Mouse (Mus musculus) lung, postnatal 14 days (tissue): Measurements from ENCODE around the gene Cenpm.

Experiments used
- DNase-seq: peaks from one replicate; pipeline ENCODE4 v3.0.0; 2021

Cenpm gene

DNA sequence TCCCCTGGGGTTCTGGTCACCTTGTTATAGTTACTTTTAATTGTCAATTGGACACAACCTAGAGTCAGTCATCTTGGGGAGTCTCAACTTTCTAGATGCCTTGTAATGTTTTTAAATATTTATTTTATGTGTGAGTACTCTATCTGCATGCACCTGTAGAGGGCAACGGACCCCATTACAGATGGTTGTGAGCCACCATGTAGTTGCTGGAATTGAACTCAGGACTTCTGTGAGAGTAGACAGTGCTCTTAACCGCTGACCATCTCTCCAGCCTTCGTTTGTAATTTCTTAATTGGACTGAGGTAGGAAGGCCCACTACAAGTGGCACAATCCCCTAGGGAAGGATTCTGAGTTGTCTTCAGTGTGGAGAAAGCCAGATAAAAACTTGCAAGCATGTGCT, 1.2 kb downstream of the Cenpm start:
- DNase-seq: no peak

DNA sequence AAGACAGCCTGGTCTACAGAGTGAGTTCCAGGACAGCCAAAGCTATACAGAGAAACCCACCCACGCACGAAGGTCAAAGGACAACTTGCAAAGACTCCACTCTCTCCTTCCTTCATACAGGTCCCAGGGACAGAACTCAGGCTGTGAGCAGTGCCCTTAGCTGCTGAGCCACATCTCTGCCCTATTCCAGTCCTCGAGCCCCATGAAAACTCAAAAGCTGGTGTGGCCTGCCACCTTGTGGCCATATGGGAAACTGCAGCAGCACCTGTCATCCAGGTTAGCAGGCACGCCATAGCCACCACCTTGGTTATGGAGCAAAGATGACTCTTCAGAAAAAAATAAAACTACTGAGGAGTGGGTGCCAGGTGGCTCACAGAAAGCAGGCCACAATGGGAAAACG, 8.0 kb downstream of the Cenpm start:
- peak; percentile 84 for DNase-seq

DNA sequence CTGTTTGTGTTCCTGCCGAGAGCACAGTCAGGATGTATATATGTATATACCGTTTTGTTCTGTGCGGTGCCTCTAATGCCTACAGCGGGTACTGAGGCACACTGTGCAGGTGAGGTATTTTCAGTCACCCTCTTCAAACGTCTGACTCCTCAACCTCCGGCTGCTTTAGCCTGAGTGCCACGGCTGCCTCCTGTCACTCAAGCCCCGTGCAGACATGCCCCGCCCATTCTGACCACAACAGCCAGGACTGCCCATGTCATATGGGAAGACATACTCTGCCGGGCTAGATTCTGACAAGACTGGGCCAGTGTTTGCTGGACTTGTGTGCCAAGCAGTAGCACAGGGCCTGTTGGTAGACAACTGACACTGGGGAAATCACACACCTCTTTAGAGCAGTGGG, 8.9 kb downstream of the Cenpm start:
- DNase-seq: no peak

DNA sequence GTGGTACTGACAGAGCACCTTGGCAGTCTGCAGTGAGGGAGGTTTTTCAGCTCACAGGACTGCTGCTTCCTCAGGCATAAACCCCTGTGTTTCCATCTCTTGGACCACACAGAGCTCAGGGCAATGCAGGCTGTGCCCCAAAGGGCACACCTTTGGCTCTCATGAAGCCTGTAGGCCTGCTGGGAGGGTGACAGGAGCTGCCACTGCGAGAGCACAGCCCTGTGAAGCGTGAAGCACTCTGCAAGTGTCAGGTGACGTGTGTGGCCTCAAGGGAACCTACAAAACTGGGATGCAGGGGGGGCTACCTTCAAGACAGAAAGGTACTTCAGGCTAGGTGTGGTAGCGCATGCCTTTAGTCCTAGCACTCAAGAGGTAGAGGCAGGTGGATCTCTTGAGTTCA, 11.9 kb downstream of the Cenpm start:
- no peak for DNase-seq

DNA sequence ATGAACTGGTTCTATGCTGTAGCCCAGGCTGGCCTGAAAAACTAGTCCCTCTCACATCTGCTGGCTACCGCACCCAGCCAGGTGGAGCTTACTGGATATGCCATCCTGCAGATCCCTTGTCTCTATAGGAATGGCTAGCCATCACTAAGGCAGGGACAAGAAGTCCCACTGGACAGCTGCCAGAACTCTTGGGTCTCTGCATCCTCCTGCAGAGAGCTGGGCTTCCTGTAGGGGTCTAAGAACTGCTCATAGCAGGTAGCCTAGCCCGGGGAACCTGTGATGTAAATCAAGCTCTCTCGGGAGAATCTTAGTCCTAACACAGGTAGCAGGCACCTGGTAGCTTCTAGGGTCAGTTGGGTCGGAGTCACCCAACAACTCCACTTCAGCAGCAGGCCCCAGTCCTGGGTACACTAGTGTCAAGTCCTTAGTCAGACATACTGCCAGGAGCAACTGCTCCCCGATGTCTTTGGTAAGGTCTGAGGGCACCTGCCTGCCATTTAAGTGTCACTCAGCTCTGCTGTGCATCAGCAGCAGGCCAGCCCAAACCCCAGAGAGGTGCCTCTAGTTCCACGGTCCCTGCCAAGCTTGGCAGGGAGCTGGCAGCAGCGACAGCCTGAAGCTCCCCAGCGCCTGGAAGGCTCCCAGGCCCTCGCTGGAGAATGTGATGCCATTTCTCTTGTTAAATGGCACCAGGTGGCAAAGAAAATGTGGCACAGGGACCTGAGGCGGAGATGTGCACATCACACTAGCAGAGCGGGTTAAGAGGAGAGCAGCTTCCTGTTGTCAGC, 12.8 kb downstream of the Cenpm start:
- no peak for DNase-seq

DNA sequence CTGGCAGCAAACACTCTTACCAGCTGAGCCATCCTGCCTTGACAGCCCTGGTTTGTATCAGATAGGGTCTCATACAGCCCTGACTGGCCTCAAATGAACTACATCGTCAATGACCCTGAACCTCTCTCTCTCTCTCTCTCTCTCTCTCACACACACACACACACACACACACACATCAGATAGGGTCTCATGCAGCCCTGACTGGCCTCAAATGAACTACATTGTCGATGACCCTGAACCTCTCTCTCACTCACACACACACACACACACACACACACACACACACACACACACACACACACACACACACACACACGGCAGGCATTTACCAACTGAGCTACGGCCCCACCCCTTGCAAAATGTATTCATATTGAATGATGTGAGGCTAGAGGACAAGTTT, 13.4 kb downstream of the Cenpm start:
- no peak for DNase-seq

DNA sequence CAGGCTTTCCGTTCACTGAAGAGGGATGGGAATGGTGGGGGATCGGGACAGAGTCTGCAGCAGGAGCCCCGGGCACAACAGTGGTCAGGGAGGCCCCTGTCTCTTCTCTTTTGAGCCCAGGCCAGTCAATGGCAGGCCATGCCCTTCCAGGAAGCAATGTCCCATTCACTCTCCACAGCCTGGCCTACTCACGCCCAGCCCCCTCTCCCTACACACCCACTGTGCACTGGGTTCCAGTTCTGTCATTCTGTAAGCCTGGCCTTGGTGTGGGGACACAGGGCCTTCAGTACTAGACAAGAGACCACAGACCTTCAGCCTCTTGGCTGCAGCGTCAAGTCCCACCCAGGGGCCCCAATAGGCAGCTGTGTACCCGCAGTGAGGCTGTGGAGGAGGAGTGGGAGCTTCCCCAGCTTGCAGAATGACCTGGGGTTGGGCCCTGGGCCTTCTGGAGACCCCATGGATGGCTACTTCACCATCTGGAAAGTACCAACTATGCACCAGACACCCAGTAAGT, 14.4 kb downstream of the Cenpm start:
- no peak for DNase-seq

DNA sequence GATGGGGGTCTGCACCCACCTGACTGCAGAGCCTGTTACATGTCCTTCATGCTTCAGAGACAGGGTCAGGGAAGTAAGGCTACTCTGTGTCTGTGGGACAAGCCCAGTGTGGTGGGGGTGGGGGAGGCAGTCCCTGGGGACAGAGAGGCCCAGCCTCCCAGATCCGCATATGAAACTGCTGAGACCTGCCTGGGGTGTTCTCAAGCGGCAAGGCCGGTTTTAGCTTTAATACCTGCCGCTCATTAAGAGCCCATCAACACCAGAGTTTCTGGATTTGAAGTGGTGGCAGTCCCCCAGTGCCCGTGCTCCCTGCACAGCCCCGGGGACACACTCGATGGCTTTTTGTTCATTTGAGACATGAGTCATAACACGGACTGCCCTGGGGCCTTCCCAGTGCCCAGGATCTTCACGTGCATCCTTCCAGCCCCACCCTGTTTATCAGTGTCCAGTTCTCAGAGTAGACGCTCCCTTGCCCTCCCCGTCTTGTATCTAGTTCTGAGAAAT, 15.0 kb downstream of the Cenpm start:
- DNase-seq: no peak

DNA sequence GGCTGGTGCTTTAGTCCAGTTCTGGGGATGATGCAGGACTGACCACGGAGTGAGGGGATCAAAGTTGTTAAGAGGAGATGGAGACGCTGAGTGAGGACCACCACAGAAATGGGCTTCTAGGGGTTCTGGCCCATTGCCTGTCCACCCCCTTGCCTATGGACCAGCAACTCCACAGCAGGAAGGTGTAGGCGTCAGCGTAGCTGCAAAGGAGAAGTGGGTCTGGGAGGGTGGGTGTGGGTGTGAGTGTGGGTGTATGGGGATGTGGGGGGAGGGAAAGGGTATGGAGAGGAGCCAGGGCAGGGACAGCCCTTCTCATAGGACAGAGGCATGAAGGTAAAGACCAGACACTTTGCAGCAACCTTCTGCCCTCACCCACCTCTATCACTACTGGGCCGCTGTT, 18.8 kb downstream of the Cenpm start:
- DNase-seq: no peak

DNA sequence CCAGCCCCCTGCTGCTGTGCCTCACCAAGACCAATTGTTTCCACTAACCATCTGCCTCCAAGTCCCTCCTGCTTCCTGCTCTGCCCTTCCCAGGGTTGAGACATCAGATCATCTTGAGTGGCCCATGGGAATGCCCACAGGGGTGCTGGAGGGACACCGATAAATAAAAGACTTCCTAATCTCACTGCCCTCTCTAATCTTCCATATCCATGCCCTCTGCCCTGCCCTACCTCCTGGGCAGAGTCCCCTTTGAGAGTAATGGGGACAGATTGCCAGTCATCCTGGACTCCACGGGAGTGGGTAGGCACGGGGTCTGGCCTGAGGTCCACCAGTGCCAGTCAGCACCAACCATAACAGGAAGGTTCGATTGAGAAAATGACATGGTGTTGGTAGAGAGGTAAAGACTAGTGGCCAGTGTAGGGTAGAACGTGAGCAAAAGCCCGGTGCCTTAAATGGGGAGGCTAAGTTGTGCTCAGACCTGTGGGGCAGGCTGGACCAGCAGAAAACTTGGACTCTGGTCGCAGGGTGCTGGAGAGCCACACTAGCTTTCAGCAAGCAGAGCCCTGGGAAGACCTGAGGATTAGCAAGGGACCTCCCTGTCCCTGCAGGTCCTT, 19.8 kb downstream of the Cenpm start:
- no peak for DNase-seq

DNA sequence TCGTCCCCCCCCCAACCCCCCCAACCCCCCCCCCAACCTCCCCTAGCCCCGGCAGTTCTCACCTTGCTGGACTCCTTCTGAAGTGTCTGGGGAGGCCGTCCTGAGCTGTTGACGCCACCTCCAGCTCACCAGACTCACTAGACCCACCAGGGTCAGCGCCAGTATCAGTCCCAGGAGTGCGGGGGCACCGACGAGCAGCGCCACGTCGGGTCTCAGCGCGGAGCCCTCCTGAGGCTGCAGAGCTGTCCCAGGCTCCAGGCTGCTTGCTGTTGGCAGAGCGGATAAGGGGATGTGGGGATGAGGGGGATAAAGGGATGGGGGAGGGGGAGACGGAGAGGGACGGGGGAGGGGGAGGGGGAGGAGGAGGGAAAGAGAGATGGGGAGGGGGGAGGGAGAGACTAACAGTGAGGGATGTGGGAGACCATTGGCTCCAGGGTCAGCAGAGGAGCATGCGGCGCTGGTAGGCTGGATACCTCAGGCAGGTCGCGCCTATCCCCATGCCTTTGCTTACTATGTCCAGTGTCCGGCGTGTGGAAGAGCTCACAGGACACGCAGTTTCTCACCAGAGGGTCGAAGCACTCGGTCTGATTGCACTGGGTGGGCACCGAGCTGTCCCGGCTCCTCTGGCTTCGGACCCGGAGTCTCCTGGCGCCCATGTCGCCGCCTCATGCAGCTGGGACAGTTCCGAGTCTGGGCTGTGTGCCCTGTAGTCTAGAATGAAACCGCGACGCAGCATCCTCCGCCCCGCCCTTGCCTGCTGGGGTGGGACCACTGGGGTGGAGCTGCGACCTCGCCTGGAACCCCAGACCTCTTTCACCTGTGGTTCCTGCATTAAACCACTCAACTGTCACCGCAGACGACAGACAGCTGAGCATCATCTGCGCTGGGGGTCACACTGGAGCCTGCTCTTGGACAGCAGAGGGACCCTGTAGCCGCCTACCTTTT, 20.6 kb downstream of the Cenpm start, which contains the start of gene Tnfrsf13c:
TSS of gene Tnfrsf13c (minus strand) at position 713 of the 945 bp plus-strand sequence.
- peak; percentile 42 for DNase-seq

DNA sequence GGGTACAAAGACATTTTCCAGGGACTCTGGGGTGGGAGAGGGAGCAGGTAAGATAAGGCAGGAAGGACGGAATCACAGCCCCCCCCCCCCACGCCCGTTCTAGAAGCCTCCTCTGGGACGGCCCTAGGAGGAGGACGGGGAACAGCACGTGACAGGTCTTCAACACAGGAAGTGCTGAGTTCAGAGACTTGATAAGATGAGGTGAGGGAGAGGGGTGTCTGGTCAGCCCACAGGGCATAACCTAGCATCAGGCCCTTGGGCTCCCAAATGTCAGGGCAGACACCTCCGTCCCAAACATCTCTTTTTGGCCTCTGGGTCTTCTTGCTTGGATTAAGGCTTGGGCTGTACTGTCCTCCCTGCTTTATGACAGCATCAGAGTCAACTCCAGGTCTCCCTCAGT, 21.3 kb downstream of the Cenpm start:
- DNase-seq: no peak

DNA sequence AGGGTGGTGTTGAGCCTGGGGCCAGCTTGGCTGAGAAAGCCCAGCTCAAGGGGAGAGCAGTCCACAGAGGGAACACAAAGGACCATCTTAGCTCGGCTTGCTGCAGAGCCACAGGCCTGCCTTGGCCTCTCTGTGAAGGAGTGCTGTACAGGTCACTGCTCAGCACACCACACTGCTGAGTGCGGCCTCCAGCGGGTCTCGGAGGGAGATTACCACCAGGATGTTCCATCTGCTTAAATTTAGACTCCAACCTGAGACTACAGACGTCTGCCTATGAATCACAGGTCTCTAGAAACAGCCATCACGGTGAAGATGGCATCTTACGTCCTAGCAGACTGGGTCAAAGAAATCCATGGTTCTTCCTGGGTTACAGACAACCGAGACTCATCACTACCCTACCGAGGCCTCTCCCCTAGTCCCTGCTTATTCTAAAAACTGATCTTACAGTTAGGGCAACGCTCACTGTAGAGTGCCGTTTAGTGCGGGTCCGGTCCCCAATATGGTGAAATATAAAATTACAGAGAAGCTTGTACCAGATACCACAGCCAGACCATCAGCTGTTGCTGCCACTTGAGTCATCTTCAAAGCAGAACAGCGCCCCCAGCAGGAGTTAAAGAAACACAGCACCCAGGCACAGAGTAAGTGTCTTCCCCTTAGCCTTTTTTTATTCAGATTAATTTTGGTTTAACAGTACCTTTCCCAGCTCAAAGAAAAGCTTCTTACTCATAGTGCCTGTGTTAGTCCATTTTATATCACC, 23.3 kb downstream of the Cenpm start:
- DNase-seq: no peak

DNA sequence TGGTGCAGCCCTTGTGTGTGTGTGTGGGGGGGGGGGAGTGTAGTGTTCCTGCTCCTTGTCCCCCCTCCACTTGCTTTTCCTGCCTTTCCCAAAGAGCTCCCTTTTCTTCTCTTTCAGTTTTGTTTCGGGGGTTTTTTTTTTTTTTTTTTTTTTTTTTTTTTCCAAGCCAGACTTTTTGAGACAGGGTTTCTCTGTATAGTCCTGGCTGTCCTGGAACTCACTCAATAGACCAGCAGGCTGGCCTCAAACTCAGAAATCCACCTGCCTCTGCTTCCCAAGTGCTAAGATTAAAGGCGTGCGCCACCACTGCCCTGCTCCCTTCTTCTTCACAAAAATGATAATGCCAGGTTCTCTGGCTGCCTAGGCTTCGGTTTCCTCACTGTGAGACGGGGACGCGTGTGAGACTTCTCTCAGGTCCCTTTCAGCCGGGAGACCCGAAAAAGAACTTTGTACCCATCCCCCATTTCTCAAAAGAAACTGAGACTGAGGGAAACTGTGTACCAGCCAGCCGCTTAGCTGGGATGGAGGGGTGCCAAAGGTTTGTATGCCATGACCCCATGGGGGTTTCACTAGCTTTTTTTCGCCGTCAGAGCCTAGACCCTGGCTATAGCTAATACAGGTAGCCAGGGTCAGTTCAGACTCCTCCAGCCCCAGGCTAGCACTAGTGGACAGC, 24.4 kb downstream of the Cenpm start:
- no peak for DNase-seq

DNA sequence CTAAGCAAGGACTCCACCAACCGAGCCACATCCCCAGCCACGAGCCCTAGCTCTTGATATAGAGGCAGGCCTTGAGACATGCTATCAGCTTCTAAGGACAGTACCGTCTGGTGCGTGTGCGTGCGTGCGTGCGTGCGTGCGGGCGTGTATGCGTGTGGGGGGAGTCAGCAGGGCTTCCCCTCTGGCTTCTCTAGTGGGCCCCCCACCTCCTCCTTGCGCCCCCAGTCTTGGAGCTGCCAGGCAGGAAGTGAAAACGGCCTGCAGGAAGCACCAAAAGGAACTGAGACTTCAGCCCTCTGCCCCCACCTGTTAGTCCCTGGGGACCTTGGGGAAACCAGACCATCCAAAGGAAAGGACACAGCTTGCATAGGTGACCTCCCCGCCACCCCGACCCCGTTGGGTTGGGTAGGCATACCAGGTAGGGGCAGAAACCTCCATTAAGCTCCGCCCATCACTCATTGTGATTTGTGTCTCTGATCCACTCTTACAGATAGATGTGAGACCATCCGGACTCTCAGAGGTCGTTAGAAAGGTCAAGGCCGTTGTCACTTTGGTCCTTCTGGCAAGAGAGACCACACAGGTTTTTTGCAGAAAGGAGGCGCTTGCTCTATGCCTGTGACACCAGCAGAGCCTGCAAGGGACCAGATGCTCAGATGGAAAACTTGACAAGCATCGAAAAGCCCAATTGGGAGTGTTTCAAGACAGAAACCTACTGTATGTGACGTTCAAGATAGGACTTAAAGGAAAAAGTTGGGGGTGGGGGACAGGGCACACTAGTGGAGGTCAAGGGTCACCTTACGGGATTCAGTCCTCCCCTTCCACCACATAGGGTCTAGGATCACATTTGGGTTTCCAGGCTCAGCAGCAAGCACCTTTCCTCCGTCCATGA, 25.5 kb downstream of the Cenpm start:
- no peak for DNase-seq

DNA sequence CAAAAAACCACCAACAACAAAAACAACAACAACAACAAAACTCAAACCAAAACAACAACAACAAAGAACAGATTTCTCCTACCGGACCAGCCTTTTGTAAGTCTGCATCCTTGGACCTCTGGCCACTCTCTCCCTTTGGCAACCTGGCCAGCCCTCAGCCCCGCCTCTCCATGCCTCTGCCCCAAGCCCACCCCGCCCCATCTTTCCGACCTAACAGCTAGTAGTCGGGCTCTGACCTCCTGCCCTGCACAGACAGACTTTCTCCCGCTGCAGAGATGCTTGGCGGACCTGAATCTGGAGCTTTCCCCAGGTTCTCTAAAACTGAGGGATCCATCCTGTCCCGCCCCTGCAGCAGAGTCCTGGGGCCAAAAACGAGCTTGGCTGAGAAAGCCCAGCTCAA, 26.6 kb downstream of the Cenpm start:
- no peak for DNase-seq

DNA sequence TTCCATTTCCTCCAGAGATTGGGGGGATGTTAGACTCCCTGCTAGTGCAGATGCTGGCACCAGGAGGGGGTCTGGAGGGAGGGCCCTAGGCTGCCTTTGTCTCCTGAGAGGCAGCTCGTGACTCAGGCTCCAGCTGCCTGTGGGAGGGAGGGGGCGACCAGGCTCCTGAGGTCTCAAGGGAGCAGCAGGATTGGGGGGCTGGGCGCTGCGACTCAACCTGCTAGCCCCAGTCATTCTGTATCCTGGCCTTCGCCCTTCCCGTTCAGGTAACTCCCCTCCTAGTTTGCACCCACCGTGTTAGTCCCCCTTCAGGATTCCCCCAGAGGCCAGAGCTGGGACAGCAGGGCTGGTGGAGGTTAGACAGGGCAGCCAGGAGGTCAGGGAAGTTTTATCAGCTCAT, 27.5 kb downstream of the Cenpm start:
- DNase-seq: no peak

DNA sequence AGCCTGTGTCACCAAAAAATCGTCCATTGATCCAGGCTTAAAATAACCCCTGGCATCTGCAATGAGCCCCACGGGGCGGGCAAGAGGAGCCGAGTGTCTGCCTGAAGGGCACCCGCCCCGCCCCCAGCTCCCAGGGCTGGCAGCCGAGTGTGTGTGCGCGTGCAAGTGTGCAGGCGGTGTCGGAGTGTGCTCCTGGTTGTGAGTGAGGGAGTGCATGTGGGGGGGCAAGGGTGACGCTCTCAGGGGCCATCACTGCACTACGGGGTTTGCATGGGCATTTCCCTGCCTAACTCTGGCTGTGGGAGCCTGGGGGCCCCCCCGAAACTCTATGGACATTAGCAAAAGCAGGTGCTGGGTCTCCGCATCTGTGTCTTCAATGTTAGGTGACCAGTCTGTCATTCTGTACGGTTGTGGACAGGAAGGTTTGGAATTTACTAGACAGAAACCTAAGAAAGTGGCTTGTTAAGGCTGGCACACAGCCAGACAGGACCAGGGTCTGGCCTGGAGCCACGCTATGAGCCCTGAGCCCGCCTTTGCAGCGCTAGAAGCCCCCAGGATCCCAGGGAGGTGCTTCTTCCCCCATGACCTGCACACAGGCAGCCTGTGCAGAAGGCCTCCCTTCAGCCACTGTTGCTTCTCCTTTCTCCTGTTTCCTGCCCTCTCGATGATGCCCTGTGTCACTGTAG, 28.3 kb downstream of the Cenpm start:
- no peak for DNase-seq

DNA sequence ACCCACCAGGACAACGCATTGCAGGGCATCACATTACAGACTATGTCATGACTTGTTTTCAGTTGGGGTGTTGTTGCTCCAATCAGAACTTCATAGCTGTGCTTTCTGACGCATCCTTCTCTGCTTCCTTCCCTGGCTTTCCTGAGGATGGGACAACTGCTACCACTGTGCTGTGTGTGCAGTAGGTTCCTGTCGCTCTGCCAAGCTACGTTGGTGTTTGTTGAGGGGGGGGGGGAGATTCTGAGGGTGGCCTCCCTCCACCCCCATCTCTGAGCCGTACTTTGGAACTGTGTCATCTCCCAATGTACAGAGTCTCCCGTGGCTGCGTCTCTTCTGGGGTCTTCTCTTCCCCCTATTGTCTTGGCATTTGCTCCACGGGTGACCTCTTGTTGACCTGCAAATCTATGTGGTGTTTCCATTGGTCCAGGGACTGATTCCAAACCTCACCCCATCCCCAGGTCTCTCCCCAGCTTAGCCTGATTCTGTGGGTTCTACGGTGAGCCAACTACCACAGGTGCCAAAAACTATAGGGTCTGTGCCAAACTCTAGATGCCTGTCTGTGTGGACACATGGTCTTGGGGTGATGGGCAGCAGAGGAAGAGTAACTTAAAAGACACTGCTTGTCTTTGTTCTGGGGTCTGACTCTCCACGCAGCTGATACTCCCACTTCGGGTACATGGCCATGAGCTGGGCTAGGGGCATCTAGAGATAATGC, 29.1 kb downstream of the Cenpm start:
- DNase-seq: no peak
